Mouse (Mus musculus) left cerebral cortex, postnatal 14 days (tissue): ENCODE data around the gene Snai1. TPM values are rescaled to one million over a fixed set of nuclear protein-coding genes. Genes with fewer than 3 reads are reported as not detected.

ENCODE experiments used
- DNase-seq, 2 experiments: peaks; one replicate each; pipeline ENCODE4 v3.0.0; 2021 to 2022; ENCODE audit warnings: low spot score in 2 of 2, mixed read lengths in 1 of 2
- intact Hi-C: fragments of 180-260 bp; cut with DNase I; formaldehyde crosslinking; loops from one replicate; pipeline ENCODE4 v1.15.1; 2025
- total RNA-seq, 2 experiments: library from RNA; stranded (reverse); gene quantifications; 2 replicates each; pipeline ENCODE4 v1.2.3; 2021

Snai1 gene
- total RNA-seq, 2 experiments from 2014 or later = 0.86 to 0.95 TPM

GRCm38 (mm10) chr2:167574814-167575213, 36.8 kb downstream of the Snai1 start:
- intact Hi-C loops = no loop called here
- DNase-seq = no peak

DNA sequence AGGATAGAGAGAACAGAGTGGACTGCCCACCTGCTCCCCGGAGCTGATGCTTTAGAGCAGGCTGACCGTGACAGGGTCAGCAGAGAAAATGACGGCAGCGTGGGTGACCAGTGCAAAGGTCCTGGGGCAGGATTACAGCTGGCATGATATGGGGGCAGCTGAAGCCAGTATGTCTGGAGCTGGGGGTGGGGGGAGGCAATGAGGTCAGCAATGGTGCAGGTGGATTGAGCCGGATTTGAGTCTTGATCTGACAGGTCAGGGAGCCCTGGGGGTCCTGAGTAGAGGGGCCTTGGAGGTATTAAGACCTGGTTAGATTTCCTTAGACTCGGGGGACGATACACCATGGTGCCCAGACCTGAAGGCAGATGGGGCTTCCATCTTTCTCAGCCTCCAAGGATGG, 37.6 kb downstream of the Snai1 start:
- intact Hi-C loops = no loop called here
- DNase-seq = no peak

GRCm38 (mm10) chr2:167576121-167576620, 38.2 kb downstream of the Snai1 start:
- no peak for DNase-seq
- intact Hi-C loops = no loop called here

GRCm38 (mm10) chr2:167577186-167577785, 39.3 kb downstream of the Snai1 start:
- no peak for DNase-seq
- intact Hi-C loops = no loop called here

DNA sequence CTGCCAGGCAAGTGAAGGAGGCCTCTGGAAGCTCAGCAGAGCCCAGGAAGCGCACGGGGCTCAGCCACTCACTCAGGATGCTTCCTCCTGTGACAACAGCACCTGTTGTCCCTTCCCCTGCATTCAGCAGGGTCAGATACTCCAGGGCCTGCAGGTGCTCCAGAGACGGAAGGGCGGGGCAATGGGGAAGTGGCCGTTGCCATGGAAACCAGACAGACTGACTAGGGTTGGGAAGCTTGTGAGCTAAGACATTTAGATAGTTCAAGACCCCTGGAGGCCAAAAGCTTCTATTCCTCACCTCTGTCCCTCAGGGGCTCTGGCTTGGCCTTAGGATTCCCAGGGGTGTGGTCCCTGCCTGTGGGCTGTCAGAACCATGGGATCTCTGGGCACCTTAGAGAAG, 40.5 kb downstream of the Snai1 start:
- intact Hi-C loops = no loop called here
- no peak for DNase-seq

GRCm38 (mm10) chr2:167583161-167583952, 45.4 kb downstream of the Snai1 start:
- intact Hi-C loops = no loop called here
- DNase-seq = no peak

- intact Hi-C loops = no loop called here
- no peak for DNase-seq
Observed at GRCm38 (mm10) chr2:167585273-167585672, 47.3 kb downstream of the Snai1 start.

- intact Hi-C loops = no loop called here
- DNase-seq = no peak
Observed at GRCm38 (mm10) chr2:167586041-167586440, 48.0 kb downstream of the Snai1 start.

DNA sequence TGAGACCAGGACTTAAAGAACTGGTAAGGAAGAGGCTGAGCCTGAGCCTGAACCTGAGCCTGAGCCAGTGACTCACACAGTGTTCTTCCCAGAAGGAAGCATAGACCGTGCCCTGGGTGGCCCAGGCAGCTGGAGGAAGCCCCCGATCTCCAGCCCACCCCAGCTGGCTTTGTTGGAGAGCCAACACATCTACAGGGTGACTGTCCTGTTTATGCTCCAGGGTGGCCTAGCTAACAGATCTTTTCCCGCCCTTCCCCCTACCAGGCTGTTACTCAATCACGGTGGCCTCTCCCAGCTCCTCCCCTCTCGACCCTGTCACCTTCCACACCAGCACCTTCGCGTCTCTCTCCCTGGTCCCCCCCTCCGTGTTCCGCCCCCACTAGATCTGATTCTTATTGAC, 49.0 kb downstream of the Snai1 start:
- intact Hi-C loops = no loop called here

DNA sequence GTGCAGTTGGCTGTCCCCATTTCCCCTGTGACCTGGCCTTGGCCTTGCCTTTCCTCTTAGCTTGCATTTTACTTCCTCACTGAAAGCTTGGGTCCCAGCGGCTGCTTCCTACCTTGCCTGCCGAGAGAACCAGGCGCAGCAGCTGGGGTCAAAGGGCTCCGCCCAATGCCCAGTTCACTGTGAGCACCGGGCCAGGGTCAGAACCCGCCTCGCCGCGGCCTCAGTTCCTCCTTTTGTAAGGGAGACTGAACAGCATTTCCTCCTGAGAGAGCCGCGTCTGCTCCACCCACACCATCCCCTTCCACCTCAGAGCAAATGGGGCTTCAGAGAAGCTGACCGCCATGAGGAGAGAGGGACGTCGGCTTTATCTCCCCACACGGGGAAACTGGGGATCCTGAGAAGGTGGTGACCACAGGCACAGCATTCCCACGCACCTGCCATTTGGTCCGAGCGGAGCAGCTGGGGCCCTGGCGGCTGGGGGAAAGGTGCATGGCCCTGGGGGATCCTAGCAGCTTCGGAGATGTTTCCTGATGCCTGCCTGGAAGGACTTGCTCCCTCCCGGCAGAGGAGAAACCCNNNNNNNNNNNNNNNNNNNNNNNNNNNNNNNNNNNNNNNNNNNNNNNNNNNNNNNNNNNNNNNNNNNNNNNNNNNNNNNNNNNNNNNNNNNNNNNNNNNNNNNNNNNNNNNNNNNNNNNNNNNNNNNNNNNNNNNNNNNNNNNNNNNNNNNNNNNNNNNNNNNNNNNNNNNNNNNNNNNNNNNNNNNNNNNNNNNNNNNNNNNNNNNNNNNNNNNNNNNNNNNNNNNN, 51.0 kb downstream of the Snai1 start:
- no peak for DNase-seq
- intact Hi-C loops = no loop called here

More for the DNA sequence above, 49.0 kb downstream of the Snai1 start:
- DNase-seq = no peak

Other genes starting within 250 kb of the Snai1 start
- 10 to 100 TPM; 63.0 to 64.9 TPM for gene B4galt5, start 189.0 kb upstream of the Snai1 start, total RNA-seq
- 10 to 100 TPM; 31.2 to 32.9 TPM for gene Slc9a8, start 116.5 kb upstream of the Snai1 start, total RNA-seq
- 10 to 100 TPM; 40.8 to 43.1 TPM for gene Rnf114, start 45.5 kb upstream of the Snai1 start, total RNA-seq
- 10 to 100 TPM; 74.5 to 77.2 TPM for gene Spata2, start 45.3 kb upstream of the Snai1 start, total RNA-seq
- 100 to 1,000 TPM; 215 to 250 TPM for gene Ube2v1, start 93.9 kb downstream of the Snai1 start, total RNA-seq
- 10 to 100 TPM; 63.3 to 65.1 TPM for gene Gm20431, start 123.3 kb downstream of the Snai1 start, total RNA-seq
- 10 to 100 TPM; 12.6 to 13.4 TPM for gene Cebpb, start 150.7 kb downstream of the Snai1 start, total RNA-seq
- 10 to 100 TPM; 54.6 to 58.5 TPM for gene Tmem189, start 151.6 kb downstream of the Snai1 start, total RNA-seq